Mouse (Mus musculus) hindbrain, embryonic 12.5 days (tissue): Measurements from ENCODE around the gene Wwox. TPM values are rescaled to one million over a fixed set of nuclear protein-coding genes. Genes with fewer than 3 reads are reported as not detected.

Experiments
- ATAC-seq: fragments of 200-750 bp; cut with Nextera tagmentation; 2 replicates; pipeline ENCODE4 v1.8.0; 2017; ENCODE audit warnings: moderate TSS enrichment; ENCODE audit not compliant: low FRiP score
- H3K27ac ChIP-seq: fragments of 300-500 bp; sonication (generic); 2 replicates; pipeline ENCODE4 v1.5.1; 2016; ENCODE audit warnings: mild to moderate bottlenecking
- H3K27me3 ChIP-seq: fragments of 300-500 bp; sonication (generic); 2 replicates; pipeline ENCODE4 v1.6.1; 2016; ENCODE audit warnings: mild to moderate bottlenecking
- H3K36me3 ChIP-seq: fragments of 300-500 bp; sonication (generic); 2 replicates; pipeline ENCODE4 v1.6.1; 2016; ENCODE audit warnings: mild to moderate bottlenecking
- H3K4me1 ChIP-seq: fragments of 300-500 bp; sonication (generic); 2 replicates; pipeline ENCODE4 v1.6.1; 2016
- H3K4me2 ChIP-seq: fragments of 300-500 bp; sonication (generic); replicated peaks from 2 replicates; pipeline ENCODE4 v1.6.1; 2016; ENCODE audit warnings: mild to moderate bottlenecking
- H3K4me3 ChIP-seq: fragments of 300-500 bp; sonication (generic); 2 replicates; pipeline ENCODE4 v1.5.1; 2016; ENCODE audit warnings: mild to moderate bottlenecking
- H3K9ac ChIP-seq: fragments of 300-500 bp; sonication (generic); 2 replicates; pipeline ENCODE4 v1.6.1; 2016; ENCODE audit warnings: mild to moderate bottlenecking, moderate library complexity
- H3K9me3 ChIP-seq: fragments of 300-500 bp; sonication (generic); replicated peaks from 2 replicates; pipeline ENCODE4 v1.6.1; 2016; ENCODE audit warnings: mild to moderate bottlenecking
- WGBS: fragments of 180-500 bp; shearing (Covaris S2); methylation state at CpG from one replicate; pipeline ENCODE4 v1.1.7; 2016; 5-methylcytosine and 5-hydroxymethylcytosine counted together
- polyA plus RNA-seq: library from polyadenylated mRNA; unstranded; fragments of >200 nt; fragmentation: Nextera tagmentation; extraction: Ambion mirVana; gene quantifications from 2 replicates; pipeline ENCODE4 v1.2.1, GENCODE M21; 2016

Gene Wwox
- polyA plus RNA-seq, 1 experiment from 2014 or later: 13.8 TPM

GRCm38 (mm10) chr8:115210014-115210413 lies 770.6 kb downstream of the Wwox start:
- Histone ChIP-seq H3K4me1 (peaks cover 15% of the 10 kb centered on the region), H3K36me3 (no peaks in the 10 kb centered on the region), H3K27me3 (peaks cover 6% of the 10 kb centered on the region), H3K4me2 (no peak overlapping the region), H3K4me3 (no peak overlapping the region), H3K9ac (no peak overlapping the region), H3K9me3 (no peaks in the 10 kb centered on the region), H3K27ac (no peak overlapping the region)
- 81% methylated on average over 6 of the region's 6 CpGs for WGBS
- no peak for ATAC-seq

- Histone ChIP-seq H3K4me1 (peaks cover 13% of the 10 kb centered on the region), H3K4me2 (no peak overlapping the region), H3K36me3 (no peaks in the 10 kb centered on the region), H3K4me3 (no peak overlapping the region), H3K27ac (no peak overlapping the region), H3K27me3 (peaks cover 2% of the 10 kb centered on the region), H3K9ac (no peak overlapping the region), H3K9me3 (no peaks in the 10 kb centered on the region)
- ATAC-seq: no peak
- 92% methylated on average over 4 of the region's 4 CpGs for WGBS
Measured at GRCm38 (mm10) chr8:115213126-115213525, 773.7 kb downstream of the Wwox start.

DNA sequence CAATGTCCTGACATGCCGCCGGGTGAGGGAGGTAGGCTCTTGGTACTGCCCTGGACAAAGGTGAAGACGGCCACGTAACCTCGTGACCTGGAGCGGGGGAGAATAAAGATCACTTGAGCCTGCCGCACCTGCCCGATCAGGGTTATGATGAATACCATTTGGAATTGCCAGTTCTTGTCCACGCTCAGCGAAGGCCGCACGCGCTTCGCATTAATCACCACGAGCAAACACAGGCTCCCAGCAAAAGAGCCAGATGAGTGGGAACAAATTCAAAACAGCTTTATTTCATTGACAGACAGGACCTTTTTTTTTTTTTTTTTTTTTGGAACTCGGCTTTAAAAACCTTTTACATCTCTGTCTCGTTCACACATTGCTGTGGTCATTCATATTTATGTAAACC lies 775.4 kb downstream of the Wwox start:
- H3K9ac ChIP-seq: no peak overlapping the region
- H3K9me3 ChIP-seq: no peaks in the 10 kb centered on the region
- 67% methylated on average over 17 of the region's 17 CpGs for WGBS
- peaks cover 2% of the 10 kb centered on the region for H3K27me3 ChIP-seq
- ATAC-seq: no peak
- no peak overlapping the region for H3K4me3 ChIP-seq
- H3K27ac ChIP-seq: no peak overlapping the region
- no peaks in the 10 kb centered on the region for H3K36me3 ChIP-seq
- H3K4me1 ChIP-seq: peaks cover 4% of the 10 kb centered on the region; the same call in 1 of the 2 replicates
- no peak overlapping the region for H3K4me2 ChIP-seq

DNA sequence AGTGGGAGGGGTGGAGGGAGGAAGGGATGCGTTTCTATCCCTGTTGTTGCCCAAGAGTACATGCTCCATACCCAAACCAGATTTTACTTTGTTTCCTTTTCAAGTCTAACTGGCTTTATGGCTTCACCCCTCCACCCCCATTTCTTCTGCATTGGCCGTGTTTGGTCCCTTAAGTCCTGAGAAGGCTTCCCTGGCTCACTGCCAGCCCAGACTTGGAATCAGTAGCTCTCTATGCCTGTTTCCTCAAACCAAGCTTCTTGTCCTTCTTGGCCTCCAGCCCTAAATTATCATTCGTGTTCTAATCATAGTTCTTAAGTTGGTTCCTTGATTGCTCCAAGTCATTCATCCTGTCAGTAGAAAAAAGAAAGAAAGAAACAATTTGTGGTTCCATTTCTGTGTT lies 777.3 kb downstream of the Wwox start:
- H3K9ac ChIP-seq: no peak overlapping the region
- H3K4me3 ChIP-seq: no peak overlapping the region
- no peaks in the 10 kb centered on the region; the same call in 1 of the 2 replicates for H3K27me3 ChIP-seq
- H3K9me3 ChIP-seq: no peaks in the 10 kb centered on the region
- no peak overlapping the region for H3K27ac ChIP-seq
- no peak for ATAC-seq
- no peaks in the 10 kb centered on the region for H3K36me3 ChIP-seq
- no peak overlapping the region for H3K4me2 ChIP-seq
- WGBS: 78% methylated on average over 3 of the region's 3 CpGs
- peaks cover 4% of the 10 kb centered on the region; the same call in 1 of the 2 replicates for H3K4me1 ChIP-seq

- Histone ChIP-seq H3K9me3 (no peaks in the 10 kb centered on the region), H3K36me3 (no peaks in the 10 kb centered on the region), H3K4me3 (no peak overlapping the region), H3K27ac (no peak overlapping the region), H3K9ac (no peak overlapping the region), H3K4me1 (peaks cover 3% of the 10 kb centered on the region), H3K4me2 (no peak overlapping the region), H3K27me3 (no peaks in the 10 kb centered on the region)
- ATAC-seq: no peak
- WGBS: 65% methylated on average over 13 of the region's 13 CpGs
Measured at GRCm38 (mm10) chr8:115222545-115222944, 783.1 kb downstream of the Wwox start.

GRCm38 (mm10) chr8:115226781-115227583 lies 787.5 kb downstream of the Wwox start:
- Histone ChIP-seq H3K27ac (no peak overlapping the region), H3K4me2 (no peak overlapping the region), H3K4me3 (no peak overlapping the region), H3K9ac (no peak overlapping the region), H3K27me3 (no peaks in the 10 kb centered on the region), H3K4me1 (peaks cover 4% of the 10 kb centered on the region), H3K36me3 (no peaks in the 10 kb centered on the region), H3K9me3 (no peaks in the 10 kb centered on the region)
- WGBS: 79% methylated on average over 20 of the region's 20 CpGs
- no peak for ATAC-seq

DNA sequence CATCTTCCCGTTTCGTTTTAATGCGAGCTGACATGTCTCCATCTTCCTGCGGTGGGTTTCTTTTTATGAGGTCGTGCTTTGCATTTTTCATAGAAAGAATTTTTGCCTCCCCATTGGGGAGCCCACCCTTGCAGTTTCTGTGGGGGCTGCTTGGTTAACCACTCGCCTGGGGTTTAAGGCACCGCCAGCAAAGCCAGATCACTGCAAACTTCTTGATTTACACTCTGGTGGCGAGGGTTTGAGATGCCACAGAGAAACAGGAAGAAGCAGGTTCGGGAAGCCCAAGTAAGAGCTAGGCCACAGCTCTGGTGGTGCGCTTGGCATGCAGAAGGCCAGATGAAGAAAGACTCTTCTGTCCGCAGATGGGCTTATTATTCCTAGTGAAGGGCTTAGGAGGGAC lies 789.4 kb downstream of the Wwox start:
- ATAC-seq: no peak
- H3K27me3 ChIP-seq: no peaks in the 10 kb centered on the region
- H3K27ac ChIP-seq: no peak overlapping the region
- H3K4me2 ChIP-seq: no peak overlapping the region
- no peaks in the 10 kb centered on the region for H3K36me3 ChIP-seq
- peaks cover 4% of the 10 kb centered on the region; the same call in 1 of the 2 replicates for H3K4me1 ChIP-seq
- H3K9me3 ChIP-seq: no peaks in the 10 kb centered on the region
- no peak overlapping the region for H3K4me3 ChIP-seq
- no peak overlapping the region for H3K9ac ChIP-seq
- WGBS: 80% methylated on average over 11 of the region's 11 CpGs

GRCm38 (mm10) chr8:115234068-115234467 lies 794.6 kb downstream of the Wwox start:
- 76% methylated on average over 6 of the region's 6 CpGs for WGBS
- no peaks in the 10 kb centered on the region for H3K9me3 ChIP-seq

GRCm38 (mm10) chr8:115237596-115237995 lies 798.1 kb downstream of the Wwox start:
- Histone ChIP-seq H3K36me3 (no peaks in the 10 kb centered on the region), H3K27me3 (peaks cover 5% of the 10 kb centered on the region; the same call in 1 of the 2 replicates), H3K4me3 (no peak overlapping the region), H3K9me3 (no peaks in the 10 kb centered on the region), H3K9ac (no peak overlapping the region), H3K4me1 (peaks cover 3% of the 10 kb centered on the region; the same call in 1 of the 2 replicates), H3K4me2 (no peak overlapping the region), H3K27ac (no peak overlapping the region)
- ATAC-seq: no peak
- WGBS: 33% methylated on average over 9 of the region's 9 CpGs

More at GRCm38 (mm10) chr8:115234068-115234467, 794.6 kb downstream of the Wwox start:
- Histone ChIP-seq H3K4me3 (no peak overlapping the region), H3K27ac (no peak overlapping the region), H3K4me1 (peaks cover 3% of the 10 kb centered on the region; the same call in 1 of the 2 replicates), H3K4me2 (no peak overlapping the region), H3K9ac (no peak overlapping the region), H3K27me3 (peaks cover 2% of the 10 kb centered on the region; the same call in 1 of the 2 replicates), H3K36me3 (no peaks in the 10 kb centered on the region)
- ATAC-seq: no peak

GRCm38 (mm10) chr8:115243465-115244027 lies 804.1 kb downstream of the Wwox start:
- Histone ChIP-seq H3K27me3 (peaks cover 15% of the 10 kb centered on the region; the same call in 1 of the 2 replicates), H3K9ac (no peak overlapping the region), H3K4me2 (no peak overlapping the region), H3K4me1 (peaks cover 3% of the 10 kb centered on the region), H3K9me3 (no peaks in the 10 kb centered on the region), H3K36me3 (no peaks in the 10 kb centered on the region), H3K27ac (no peak overlapping the region), H3K4me3 (no peak overlapping the region)
- 41% methylated on average over 9 of the region's 9 CpGs for WGBS
- no peak for ATAC-seq

GRCm38 (mm10) chr8:115249688-115250366 lies 810.4 kb downstream of the Wwox start:
- Histone ChIP-seq H3K27me3 (peaks cover 5% of the 10 kb centered on the region), H3K4me2 (peak overlapping the region; percentile 21; the same call in 1 of the 2 replicates), H3K9me3 (no peaks in the 10 kb centered on the region), H3K27ac (no peak overlapping the region), H3K4me1 (peaks cover 7% of the 10 kb centered on the region; the same call in 1 of the 2 replicates), H3K4me3 (no peak overlapping the region), H3K36me3 (no peaks in the 10 kb centered on the region), H3K9ac (no peak overlapping the region)
- ATAC-seq: no peak
- WGBS: 42% methylated on average over 22 of the region's 22 CpGs

DNA sequence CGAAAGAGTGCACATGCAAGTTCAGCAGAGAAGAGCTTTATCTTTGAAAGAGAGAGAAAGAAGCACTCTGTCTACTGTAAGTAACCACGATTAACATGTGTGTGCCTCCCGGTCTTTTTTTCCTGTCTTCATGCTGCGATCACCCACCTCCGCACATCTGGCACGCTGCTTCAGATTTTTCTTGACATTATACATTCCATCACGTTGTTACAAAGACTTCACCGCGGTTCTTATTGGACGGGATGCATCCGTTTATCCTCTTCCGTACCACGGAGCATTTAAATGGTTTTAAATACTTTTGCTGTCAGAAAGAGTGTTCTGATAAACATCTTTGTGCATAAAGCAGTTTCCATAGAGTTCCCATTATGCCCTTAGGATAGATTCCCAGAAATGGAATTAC lies 816.1 kb downstream of the Wwox start:
- Histone ChIP-seq H3K27me3 (peaks cover 3% of the 10 kb centered on the region), H3K4me2 (no peak overlapping the region), H3K27ac (no peak overlapping the region), H3K4me1 (peaks cover 7% of the 10 kb centered on the region; the same call in 1 of the 2 replicates), H3K4me3 (no peak overlapping the region), H3K9ac (no peak overlapping the region), H3K9me3 (no peaks in the 10 kb centered on the region), H3K36me3 (no peaks in the 10 kb centered on the region)
- no peak for ATAC-seq
- 79% methylated on average over 13 of the region's 13 CpGs for WGBS
